Mouse (Mus musculus) embryo, embryonic 11 days (tissue): Measurements from ENCODE around the gene Nr5a1.

ENCODE experiments used
- DNase-seq: peaks from one replicate; pipeline ENCODE4 v3.0.0-alpha.2; 2015

The Nr5a1 gene

GRCm38 (mm10) chr2:38647661-38648060 is 66.7 kb downstream of the Nr5a1 start:
- DNase-seq: no peak

- no peak for DNase-seq
These were observed 67.1 kb downstream of the Nr5a1 start for GRCm38 (mm10) chr2:38647201-38647606.

DNA sequence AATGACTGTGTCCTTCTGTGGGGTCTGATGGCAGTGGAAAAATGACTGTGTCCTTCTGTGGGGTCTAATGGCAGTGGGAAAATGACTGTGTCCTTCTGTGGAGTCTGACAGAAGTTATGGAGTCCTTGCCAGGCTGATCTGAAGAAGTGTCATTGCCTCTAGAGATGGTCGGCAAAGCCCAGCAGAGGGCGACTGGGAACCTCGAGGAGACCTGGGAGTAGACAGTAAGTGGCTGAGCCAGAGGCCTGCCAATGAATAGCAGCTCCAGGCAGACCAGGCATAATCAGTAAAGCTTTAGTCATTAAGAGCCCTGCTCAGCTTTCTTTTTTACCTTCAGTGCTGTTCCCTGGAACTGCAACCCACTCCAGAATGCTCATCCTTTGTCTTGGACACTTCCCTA is 68.4 kb downstream of the Nr5a1 start:
- peak; percentile 83 for DNase-seq

DNA sequence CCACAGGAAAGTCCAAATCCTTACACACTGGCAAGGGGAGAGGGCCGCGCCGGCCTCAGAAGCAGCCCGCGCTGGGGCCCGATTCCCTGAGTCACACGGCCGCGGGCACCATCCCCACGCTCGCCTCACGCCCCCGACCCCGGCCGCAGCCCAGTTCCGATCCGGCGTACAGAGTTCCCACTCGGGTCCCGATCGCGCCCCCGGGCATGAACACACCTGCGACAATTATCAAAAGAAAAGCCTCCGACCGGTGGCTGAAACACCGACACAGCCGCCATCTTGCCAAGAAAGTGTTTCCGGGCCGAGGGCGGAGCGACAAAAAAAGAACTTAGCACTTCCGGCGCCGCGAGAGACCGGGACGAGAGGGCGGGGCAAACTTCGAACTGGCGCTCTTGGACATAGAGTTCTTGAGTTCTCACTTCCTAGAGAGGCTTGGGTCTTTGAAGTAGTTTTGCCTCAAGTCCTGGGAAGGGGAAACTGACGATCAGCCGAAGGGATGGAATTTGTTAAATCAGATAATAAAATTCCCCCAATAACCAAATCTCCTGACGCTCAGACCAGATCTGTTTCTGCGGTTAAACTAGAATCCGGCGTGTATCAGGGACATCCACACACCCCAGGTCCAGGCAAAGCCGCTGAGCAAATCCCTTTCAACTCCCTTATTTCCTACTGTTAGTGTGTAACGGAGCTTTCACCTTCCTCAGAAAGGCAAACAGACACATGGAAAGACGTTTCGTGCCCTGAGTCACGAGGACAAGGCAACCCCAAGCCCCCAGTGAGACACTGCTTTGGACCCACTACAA is 70.5 kb downstream of the Nr5a1 start, which contains the start of gene Psmb7:
Gene Psmb7 (minus strand): TSS at position 463 of the 803 bp plus-strand sequence.
- peak; percentile 97 for DNase-seq
